Mouse (Mus musculus): ENCODE data around the gene Atl1.

GRCm38 (mm10) chr12:69887776-69888175 lies 4.6 kb upstream of the Atl1 start:
- TF ChIP-seq GATA1 (IDR thresholded peaks at IDR 0.05; ENCODE audit: borderline replicate concordance, low read length) (no peak), FLI1 (IDR thresholded peaks at IDR 0.05; ENCODE audit: low read length) (no peak)
